Mouse (Mus musculus): ENCODE data around the gene Vmn1r135. TPM values are rescaled to one million over a fixed set of nuclear protein-coding genes. Genes with fewer than 3 reads are reported as not detected.
"Not testable (repeated sequence)": the region's sequence is repeated elsewhere in the genome, so short reads cannot be mapped to it uniquely, and the experiment has no call there.

Vmn1r135 gene
- total RNA-seq (2015) (not detected in 2 replicates), total RNA-seq (2017) (not detected in 2 replicates)

DNA sequence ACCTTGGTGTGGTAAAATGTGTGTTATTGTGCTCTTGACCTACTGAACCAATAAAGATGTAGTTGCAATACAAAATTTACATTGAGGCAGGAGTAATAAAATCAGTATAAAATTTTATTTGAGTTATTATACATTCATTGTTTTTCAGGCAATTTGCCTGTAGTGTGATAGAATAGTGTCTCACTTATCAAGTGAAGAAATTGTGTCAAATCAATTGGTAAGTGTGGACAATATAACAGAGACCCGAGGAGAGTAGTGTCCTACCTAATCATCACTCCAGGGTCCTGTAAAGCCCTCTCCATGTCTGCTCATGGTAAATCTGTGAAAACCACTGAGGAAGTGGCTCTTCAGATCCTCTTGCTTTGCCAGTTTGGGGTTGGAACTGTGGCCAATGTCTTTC is at the start of gene Vmn1r135:
TSS of gene Vmn1r135 (plus strand) at position 301 of the 400 bp plus-strand sequence.
- ATAC-seq (replicated peaks; ENCODE audit: poor library complexity), result not testable (repeated sequence)

DNA sequence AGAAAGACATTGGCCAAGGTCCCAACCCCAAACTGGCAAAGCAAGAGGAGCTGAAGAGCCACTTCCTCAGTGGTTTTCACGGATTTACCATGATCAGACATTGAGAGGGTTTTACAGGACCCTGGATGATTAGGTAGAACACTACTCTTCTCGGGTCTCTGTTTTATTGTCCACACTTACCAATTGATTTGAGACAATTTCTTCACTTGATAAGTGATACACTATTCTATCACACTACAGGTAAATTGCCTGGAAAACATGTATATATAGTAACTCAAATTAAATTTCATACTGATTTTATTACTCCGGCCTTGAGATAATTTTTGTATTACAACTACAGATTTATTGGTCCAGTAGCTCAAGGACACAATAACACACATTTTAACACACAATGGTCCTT is 35.5 kb upstream of the Vmn1r135 start, which contains the start of gene Gm4177:
TSS of gene Gm4177 (minus strand) at position 101 of the 400 bp plus-strand sequence.
- not testable (repeated sequence) for ATAC-seq (replicated peaks; ENCODE audit: poor library complexity)

DNA sequence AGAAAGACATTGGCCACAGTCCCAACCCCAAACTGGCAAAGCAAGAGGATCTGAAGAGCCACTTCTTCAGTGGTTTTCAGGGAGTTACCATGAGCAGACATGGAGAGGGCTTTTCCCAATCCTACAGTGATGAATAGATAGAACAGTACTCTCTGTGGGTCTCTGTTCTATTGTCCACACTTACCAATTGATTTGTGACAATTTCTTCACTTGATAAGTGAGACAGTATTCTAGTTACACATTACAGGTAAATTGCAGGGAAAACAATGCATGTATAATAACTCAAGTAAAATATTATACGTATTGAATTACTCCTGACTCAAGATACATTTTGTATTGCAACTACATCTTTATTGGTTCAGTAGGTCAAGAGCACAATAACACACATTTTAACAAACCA is 12.0 kb downstream of the Vmn1r135 start, which contains the start of gene Gm5725:
TSS of gene Gm5725 (minus strand) at position 101 of the 400 bp plus-strand sequence.
- not testable (repeated sequence) for ATAC-seq (replicated peaks; ENCODE audit: poor library complexity)

Other genes starting within 250 kb of the Vmn1r135 start
- gene Vmn1r132, start 218.3 kb upstream of the Vmn1r135 start, total RNA-seq (2015), result not detected in 2 replicates
- gene Vmn1r132, start 218.3 kb upstream of the Vmn1r135 start, total RNA-seq (2017), result not detected in 2 replicates
- not detected in 2 replicates for gene Gm4175, start 70.9 kb upstream of the Vmn1r135 start, total RNA-seq (2015)
- gene Gm4175, start 70.9 kb upstream of the Vmn1r135 start, total RNA-seq (2017), result not detected in 2 replicates
- gene Gm4177, start 35.6 kb upstream of the Vmn1r135 start, total RNA-seq (2015), result not detected in 2 replicates
- gene Gm4177, start 35.6 kb upstream of the Vmn1r135 start, total RNA-seq (2017), result not detected in 2 replicates
- not detected in 2 replicates for gene Gm5725, start 11.9 kb downstream of the Vmn1r135 start, total RNA-seq (2015)
- gene Gm5725, start 11.9 kb downstream of the Vmn1r135 start, total RNA-seq (2017), result not detected in 2 replicates
- not detected in 2 replicates for gene Gm5891, start 88.9 kb downstream of the Vmn1r135 start, total RNA-seq (2015)
- not detected in 2 replicates for gene Gm5891, start 88.9 kb downstream of the Vmn1r135 start, total RNA-seq (2017)
- not detected in 2 replicates for gene Vmn1r137, start 162.2 kb downstream of the Vmn1r135 start, total RNA-seq (2015)
- not detected in 2 replicates for gene Vmn1r137, start 162.2 kb downstream of the Vmn1r135 start, total RNA-seq (2017)
- not detected in 2 replicates for gene Vmn1r138, start 196.5 kb downstream of the Vmn1r135 start, total RNA-seq (2015)
- not detected in 2 replicates for gene Vmn1r138, start 196.5 kb downstream of the Vmn1r135 start, total RNA-seq (2017)
- gene Gm6176, start 224.0 kb downstream of the Vmn1r135 start, total RNA-seq (2015), result not detected in 2 replicates
- not detected in 2 replicates for gene Gm6176, start 224.0 kb downstream of the Vmn1r135 start, total RNA-seq (2017)
- not detected in 2 replicates for gene Vmn1r139, start 236.7 kb downstream of the Vmn1r135 start, total RNA-seq (2015)
- gene Vmn1r139, start 236.7 kb downstream of the Vmn1r135 start, total RNA-seq (2017), result not detected in 2 replicates